Mouse (Mus musculus): ENCODE measurements around the gene Maco1. TPM values are rescaled to one million over a fixed set of nuclear protein-coding genes. Genes with fewer than 3 reads are reported as not detected.

The Maco1 gene
- polyA plus RNA-seq, 1 experiment from 2014 or later, result 35.0 TPM

Other genes with a start within 250 kb of the Maco1 start
- 2.3 and 2.8 TPM in 2 replicates for gene Man1c1, start 149.1 kb downstream of the Maco1 start, polyA plus RNA-seq (2016; fragmentation: Nextera tagmentation; extraction: Ambion mirVana)
- gene Ldlrap1, start 85.3 kb downstream of the Maco1 start, polyA plus RNA-seq (2016; fragmentation: Nextera tagmentation; extraction: Ambion mirVana), result 9.6 and 11.8 TPM in 2 replicates
- gene Rhd, start 11.2 kb upstream of the Maco1 start, polyA plus RNA-seq (2016; fragmentation: Nextera tagmentation; extraction: Ambion mirVana), result 10.6 and 14.5 TPM in 2 replicates
- 107 and 112 TPM in 2 replicates for gene Tmem50a, start 61.7 kb upstream of the Maco1 start, polyA plus RNA-seq (2016; fragmentation: Nextera tagmentation; extraction: Ambion mirVana)
- 278 and 295 TPM in 2 replicates for gene Rsrp1, start 70.2 kb upstream of the Maco1 start, polyA plus RNA-seq (2016; fragmentation: Nextera tagmentation; extraction: Ambion mirVana)
- gene Syf2, start 77.6 kb upstream of the Maco1 start, polyA plus RNA-seq (2016; fragmentation: Nextera tagmentation; extraction: Ambion mirVana), result 64.4 and 65.9 TPM in 2 replicates

Data from forebrain, embryonic 10.5 days (tissue).